Mouse (Mus musculus): ENCODE measurements around the gene Dnajc21. TPM values are rescaled to one million over a fixed set of nuclear protein-coding genes. Genes with fewer than 3 reads are reported as not detected.
A peak's percentile ranks its signal among the peaks of the same experiment; 100 is the strongest.

The Dnajc21 gene
- polyA plus RNA-seq, 1 experiment = not detected

DNA sequence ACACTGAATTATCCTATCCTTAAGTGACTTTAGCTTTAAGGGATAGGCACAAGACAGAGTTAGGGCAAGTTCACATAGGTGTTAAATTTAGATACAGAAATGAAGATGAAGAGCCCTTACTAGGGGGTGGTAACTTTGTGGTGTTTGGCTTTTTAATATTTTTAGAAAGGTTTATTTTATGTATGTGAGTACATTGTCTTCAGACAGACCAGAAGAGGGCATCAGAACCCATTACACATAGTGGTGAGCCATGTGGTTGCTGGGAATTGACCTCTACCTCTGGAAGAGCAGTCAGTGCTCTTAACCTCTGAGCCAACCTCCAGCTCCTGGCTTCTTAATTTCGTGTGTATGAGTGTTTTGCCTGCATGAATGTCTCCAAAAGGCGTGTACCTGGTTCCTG, 16.9 kb upstream of the Dnajc21 start:
- Histone ChIP-seq H3K4me3 (ENCODE audit: insufficient read depth, low read depth, low read length) (no peak overlapping the region), H3K27ac (ENCODE audit: insufficient read depth, low read depth, low read length) (no peak overlapping the region), H3K4me1 (ENCODE audit: control insufficient read depth, insufficient read depth, low read length) (no peaks in the 10 kb centered on the region)
- TF ChIP-seq CTCF (IDR thresholded peaks at IDR 0.05; ENCODE audit: insufficient read depth, low read depth, low read length) (no peak), POLR2A (IDR thresholded peaks at IDR 0.05; ENCODE audit: insufficient read depth, low read depth, low read length) (no peak)
- WGBS = 54% methylated on average over 2 of the region's 2 CpGs

DNA sequence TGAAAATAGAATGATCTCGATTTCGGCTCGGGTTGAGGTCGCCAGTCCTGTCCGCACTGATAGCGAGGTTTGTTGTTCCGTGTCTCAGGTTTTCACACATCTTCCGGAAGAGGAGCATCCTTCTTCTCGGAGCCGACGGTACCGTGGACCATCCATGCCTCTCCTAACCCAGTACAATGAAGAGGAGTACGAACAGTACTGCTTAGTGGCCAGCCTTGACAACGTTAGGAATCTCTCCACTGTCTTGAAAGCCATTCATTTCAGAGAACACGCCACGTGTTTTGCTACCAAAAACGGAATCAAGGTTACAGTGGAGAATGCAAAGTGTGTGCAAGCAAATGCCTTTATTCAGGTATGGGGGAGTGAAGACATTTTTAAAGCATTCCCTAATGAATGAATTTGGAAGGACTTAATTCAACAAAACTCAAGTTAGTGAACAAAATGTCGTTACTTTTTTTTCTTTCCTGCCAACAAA, 16.1 kb upstream of the Dnajc21 start:
- no peaks in the 10 kb centered on the region for H3K4me1 ChIP-seq (ENCODE audit: control insufficient read depth, insufficient read depth, low read length)
- H3K27ac ChIP-seq (ENCODE audit: insufficient read depth, low read depth, low read length) = 0 out of 2 replicates have a peak overlapping the region, but pooled peaks have one; percentile 24
- TF ChIP-seq POLR2A (IDR thresholded peaks at IDR 0.05; ENCODE audit: insufficient read depth, low read depth, low read length) (no peak), CTCF (IDR thresholded peaks at IDR 0.05; ENCODE audit: insufficient read depth, low read depth, low read length) (no peak)
- H3K4me3 ChIP-seq (ENCODE audit: insufficient read depth, low read depth, low read length) = peak overlapping the region; percentile 57
- WGBS = under 1% methylated on average over 18 of the region's 18 CpGs

DNA sequence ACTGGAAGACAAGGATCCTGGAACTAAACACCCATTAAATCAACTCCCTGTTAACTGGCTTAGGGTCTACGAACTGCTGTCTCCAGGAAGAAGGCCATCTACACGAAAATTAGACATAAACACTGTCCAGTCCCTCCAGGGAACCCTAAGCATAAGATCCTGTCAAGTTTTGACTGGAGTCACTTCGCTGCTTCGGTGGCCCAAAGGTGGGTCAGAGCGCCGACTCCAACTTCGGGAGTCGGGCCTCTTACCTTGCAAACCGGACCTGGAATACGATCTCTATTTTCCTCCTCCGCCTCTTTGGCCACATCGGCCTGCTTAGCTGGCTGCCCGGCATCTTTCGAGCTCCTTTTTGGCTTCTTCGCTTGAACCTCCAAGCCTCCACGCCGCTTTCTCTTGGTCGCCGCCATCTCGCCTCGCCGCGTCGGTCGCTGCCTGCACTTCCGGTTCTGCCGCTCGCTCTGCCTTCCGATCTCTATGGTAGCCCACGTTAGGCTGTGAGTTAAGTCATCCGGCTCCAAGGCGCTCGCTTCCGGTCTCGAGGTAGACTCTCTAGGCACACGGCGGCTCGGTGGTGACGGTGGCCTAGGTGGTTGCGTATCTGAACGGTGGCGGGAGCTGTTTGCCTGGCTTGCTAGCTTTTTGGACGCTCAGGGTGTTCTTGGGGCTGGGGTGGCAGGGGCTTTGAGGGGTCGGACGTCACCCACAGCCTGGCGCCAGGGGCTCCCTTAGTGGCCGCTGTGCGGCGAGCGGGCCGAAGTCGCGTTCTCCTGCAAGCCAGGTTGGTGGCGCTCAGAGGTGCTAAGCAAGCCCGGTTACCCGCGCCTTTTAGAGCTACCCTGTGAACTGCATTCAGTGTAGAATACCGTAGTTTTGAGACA, 15.4 kb upstream of the Dnajc21 start, which contains the start of the genes Brix1 and Rad1:
Brix1 (minus strand) TSS at position 464 of the 881 bp plus-strand sequence.
Rad1 (plus strand) TSS at position 535 of the 881 bp plus-strand sequence.
- H3K4me1 ChIP-seq (ENCODE audit: control insufficient read depth, insufficient read depth, low read length) = no peaks in the 10 kb centered on the region
- H3K4me3 ChIP-seq (ENCODE audit: insufficient read depth, low read depth, low read length) = peak within 1 kb of the TSS; percentile 57
- 0 out of 2 replicates have a peak within 1 kb of the TSS, but pooled peaks have one; percentile 24 for H3K27ac ChIP-seq (ENCODE audit: insufficient read depth, low read depth, low read length)
- under 1% methylated on average over 58 of the region's 58 CpGs for WGBS
- no peak for TF ChIP-seq CTCF (IDR thresholded peaks at IDR 0.05; ENCODE audit: insufficient read depth, low read depth, low read length)
- peak; percentile 61 for TF ChIP-seq POLR2A (IDR thresholded peaks at IDR 0.05; ENCODE audit: insufficient read depth, low read depth, low read length)

DNA sequence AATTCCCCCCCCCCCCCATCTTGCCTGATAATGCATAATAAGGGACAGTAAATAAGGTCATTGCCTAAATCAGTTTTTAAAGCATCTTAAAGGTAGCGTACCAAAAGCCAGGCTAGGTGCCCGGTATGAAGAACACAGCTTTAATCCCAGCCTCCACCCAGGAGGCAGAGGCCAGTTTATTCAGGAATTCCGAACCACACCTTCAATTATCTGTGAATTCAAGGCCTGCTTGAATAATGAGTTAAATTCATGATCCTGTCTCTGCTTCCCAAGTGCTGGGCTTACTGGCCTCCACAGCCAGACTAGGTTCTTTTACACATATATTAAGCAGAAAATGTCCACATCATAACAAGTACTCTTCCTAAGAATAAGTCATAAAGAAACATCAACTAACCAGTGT, 625 bp upstream of the Dnajc21 start:
- TF ChIP-seq POLR2A (IDR thresholded peaks at IDR 0.05; ENCODE audit: insufficient read depth, low read depth, low read length) (no peak), CTCF (IDR thresholded peaks at IDR 0.05; ENCODE audit: insufficient read depth, low read depth, low read length) (no peak)
- Histone ChIP-seq H3K27ac (ENCODE audit: insufficient read depth, low read depth, low read length) (no peak overlapping the region), H3K4me3 (ENCODE audit: insufficient read depth, low read depth, low read length) (peak overlapping the region; percentile 94), H3K4me1 (ENCODE audit: control insufficient read depth, insufficient read depth, low read length) (no peaks in the 10 kb centered on the region)
- WGBS = 7% methylated on average over 3 of the region's 3 CpGs

DNA sequence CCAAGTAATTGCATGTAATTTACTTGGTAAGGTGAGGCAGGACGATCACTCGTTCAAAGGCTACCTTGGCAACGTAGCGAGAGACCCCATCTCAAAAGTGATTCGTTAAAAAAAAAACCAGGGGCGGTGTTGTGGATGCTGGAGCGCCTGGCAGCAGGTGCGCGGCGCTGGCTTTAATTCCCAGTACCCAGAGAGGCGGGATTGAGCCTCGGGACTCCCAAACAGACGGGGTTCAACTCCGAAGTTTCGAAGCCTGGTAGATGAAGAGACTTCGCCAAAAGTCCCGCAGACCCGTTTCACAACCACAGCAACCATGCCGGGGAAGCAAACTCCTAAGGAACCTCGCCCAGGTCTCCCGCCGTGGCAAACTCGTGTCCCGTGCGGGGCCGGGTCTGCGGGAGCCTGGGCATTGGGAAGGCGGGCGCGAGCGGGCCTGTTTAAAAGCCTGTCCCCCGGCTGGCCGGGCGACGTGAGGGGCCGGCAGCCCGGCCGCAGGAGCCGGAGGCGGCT, 620 bp downstream of the Dnajc21 start:
- Histone ChIP-seq H3K27ac (ENCODE audit: insufficient read depth, low read depth, low read length) (no peak overlapping the region), H3K4me1 (ENCODE audit: control insufficient read depth, insufficient read depth, low read length) (no peaks in the 10 kb centered on the region), H3K4me3 (ENCODE audit: insufficient read depth, low read depth, low read length) (peak overlapping the region; percentile 94)
- WGBS = under 1% methylated on average over 40 of the region's 40 CpGs
- TF ChIP-seq CTCF (IDR thresholded peaks at IDR 0.05; ENCODE audit: insufficient read depth, low read depth, low read length) = no peak

DNA sequence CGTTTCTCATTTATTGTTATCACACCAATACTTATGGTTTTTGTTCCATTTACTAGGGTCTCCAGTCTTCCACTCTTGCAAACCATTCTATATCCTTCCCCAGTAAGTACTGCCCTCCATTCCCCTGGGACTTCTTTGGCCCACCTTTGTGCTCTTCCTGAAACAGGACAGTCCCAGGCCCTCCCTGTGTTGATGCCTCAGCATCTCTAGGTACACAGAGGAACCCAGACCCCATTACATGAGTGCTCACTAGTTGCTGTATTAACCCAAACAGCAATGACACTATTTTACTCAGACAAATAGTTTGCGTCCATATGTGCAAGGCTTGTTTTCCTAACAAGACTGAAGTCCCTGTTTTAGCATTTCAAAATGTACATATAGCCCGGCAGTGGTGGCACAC, 1.6 kb downstream of the Dnajc21 start:
- 86% methylated on average over 3 of the region's 3 CpGs for WGBS

DNA sequence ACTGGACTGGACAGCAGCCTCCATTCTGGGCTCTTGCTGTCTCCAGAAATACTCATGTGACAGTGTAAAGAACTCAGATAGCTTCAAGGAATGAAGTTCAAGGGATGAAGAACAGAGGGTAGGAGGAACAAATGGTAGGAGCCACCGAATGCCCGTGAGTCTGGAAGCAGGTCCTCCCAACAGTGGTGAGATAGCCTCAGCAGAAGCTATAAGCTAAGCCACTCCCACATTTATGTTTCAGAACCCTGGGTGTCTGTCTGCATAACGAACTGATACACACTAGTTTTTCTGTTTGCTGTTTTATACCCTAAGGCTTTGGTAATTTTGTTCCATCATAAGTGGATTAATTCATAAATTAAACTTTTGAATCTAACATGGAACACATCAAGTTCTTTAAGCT, 5.6 kb downstream of the Dnajc21 start:
- no peaks in the 10 kb centered on the region for H3K4me1 ChIP-seq (ENCODE audit: control insufficient read depth, insufficient read depth, low read length)
- no peak overlapping the region for H3K27ac ChIP-seq (ENCODE audit: insufficient read depth, low read depth, low read length)
- WGBS = 97% methylated on average over 3 of the region's 3 CpGs
- H3K4me3 ChIP-seq (ENCODE audit: insufficient read depth, low read depth, low read length) = no peak overlapping the region
- TF ChIP-seq CTCF (IDR thresholded peaks at IDR 0.05; ENCODE audit: insufficient read depth, low read depth, low read length) (no peak), POLR2A (IDR thresholded peaks at IDR 0.05; ENCODE audit: insufficient read depth, low read depth, low read length) (no peak)

More for the DNA sequence above, 1.6 kb downstream of the Dnajc21 start:
- H3K4me1 ChIP-seq (ENCODE audit: control insufficient read depth, insufficient read depth, low read length) = no peaks in the 10 kb centered on the region
- H3K4me3 ChIP-seq (ENCODE audit: insufficient read depth, low read depth, low read length) = no peak overlapping the region
- TF ChIP-seq CTCF (IDR thresholded peaks at IDR 0.05; ENCODE audit: insufficient read depth, low read depth, low read length) (no peak), POLR2A (IDR thresholded peaks at IDR 0.05; ENCODE audit: insufficient read depth, low read depth, low read length) (no peak)
- no peak overlapping the region for H3K27ac ChIP-seq (ENCODE audit: insufficient read depth, low read depth, low read length)

DNA sequence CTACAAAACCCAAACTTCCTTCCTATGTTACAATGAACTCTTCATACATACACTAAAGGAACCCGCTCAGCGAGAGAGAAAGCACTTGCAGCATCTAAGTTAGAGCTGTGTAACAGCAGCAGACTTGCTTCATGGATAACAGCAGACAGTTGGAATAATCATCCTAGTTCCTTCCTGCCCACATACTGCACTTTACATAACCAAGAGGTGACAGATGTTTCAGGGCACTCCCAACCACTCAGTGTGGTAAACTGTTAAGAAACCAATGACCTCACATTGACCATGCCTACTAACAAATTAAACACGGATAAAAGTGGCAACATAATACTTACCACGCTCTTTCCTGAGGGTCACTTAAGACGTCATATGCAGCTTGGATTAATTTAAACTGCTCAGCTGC, 6.8 kb downstream of the Dnajc21 start:
- no peak overlapping the region for H3K27ac ChIP-seq (ENCODE audit: insufficient read depth, low read depth, low read length)
- TF ChIP-seq POLR2A (IDR thresholded peaks at IDR 0.05; ENCODE audit: insufficient read depth, low read depth, low read length) = no peak
- no peak for TF ChIP-seq CTCF (IDR thresholded peaks at IDR 0.05; ENCODE audit: insufficient read depth, low read depth, low read length)
- 81% methylated on average over 5 of the region's 5 CpGs for WGBS

DNA sequence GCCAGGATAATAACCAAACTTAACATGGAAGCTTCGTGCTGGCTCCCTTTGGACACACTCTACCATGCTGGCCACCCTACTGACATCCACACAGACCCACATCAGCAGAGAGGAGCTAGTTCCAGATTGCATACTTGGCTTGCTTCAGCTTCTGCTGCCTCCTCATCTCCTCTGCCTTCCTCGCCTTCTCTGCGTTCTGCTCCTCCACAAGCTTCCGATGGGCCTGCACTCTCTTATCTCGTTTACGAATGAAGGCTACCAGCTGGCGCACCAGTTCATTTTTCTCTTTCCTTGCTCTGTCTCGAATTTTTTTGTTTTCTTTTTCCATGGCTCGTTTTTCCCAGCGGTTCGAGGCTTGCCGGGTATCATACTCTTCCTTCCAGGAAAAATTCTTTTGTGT, 9.3 kb downstream of the Dnajc21 start:
- no peak for TF ChIP-seq CTCF (IDR thresholded peaks at IDR 0.05; ENCODE audit: insufficient read depth, low read depth, low read length)
- no peak for TF ChIP-seq POLR2A (IDR thresholded peaks at IDR 0.05; ENCODE audit: insufficient read depth, low read depth, low read length)
- Histone ChIP-seq H3K27ac (ENCODE audit: insufficient read depth, low read depth, low read length) (no peak overlapping the region), H3K4me1 (ENCODE audit: control insufficient read depth, insufficient read depth, low read length) (no peaks in the 10 kb centered on the region), H3K4me3 (ENCODE audit: insufficient read depth, low read depth, low read length) (no peak overlapping the region)
- WGBS = 91% methylated on average over 12 of the region's 12 CpGs

More for the DNA sequence above, 6.8 kb downstream of the Dnajc21 start:
- H3K4me3 ChIP-seq (ENCODE audit: insufficient read depth, low read depth, low read length) = no peak overlapping the region
- no peaks in the 10 kb centered on the region for H3K4me1 ChIP-seq (ENCODE audit: control insufficient read depth, insufficient read depth, low read length)

Measured in olfactory bulb, adult 2 months (tissue).